Mouse (Mus musculus) cerebellum, adult (tissue): ENCODE data around the gene Prpsap1.
A peak's percentile ranks its signal among the peaks of the same experiment; 100 is the strongest.
"Not testable (repeated sequence)": the region's sequence is repeated elsewhere in the genome, so short reads cannot be mapped to it uniquely, and the experiment has no call there.

ENCODE experiments used
- ATAC-seq: cut with Nextera tagmentation; 2 replicates; pipeline ENCODE4 v1.9.2; 2017; ENCODE audit warnings: mild to moderate bottlenecking, moderate library complexity, mixed read lengths; ENCODE audit not compliant: insufficient number of reproducible peaks, low FRiP score, low TSS enrichment

Gene Prpsap1

GRCm38 (mm10) chr11:116518482-116518881 lies 24.5 kb upstream of the Prpsap1 start:
- ATAC-seq, result no peak

DNA sequence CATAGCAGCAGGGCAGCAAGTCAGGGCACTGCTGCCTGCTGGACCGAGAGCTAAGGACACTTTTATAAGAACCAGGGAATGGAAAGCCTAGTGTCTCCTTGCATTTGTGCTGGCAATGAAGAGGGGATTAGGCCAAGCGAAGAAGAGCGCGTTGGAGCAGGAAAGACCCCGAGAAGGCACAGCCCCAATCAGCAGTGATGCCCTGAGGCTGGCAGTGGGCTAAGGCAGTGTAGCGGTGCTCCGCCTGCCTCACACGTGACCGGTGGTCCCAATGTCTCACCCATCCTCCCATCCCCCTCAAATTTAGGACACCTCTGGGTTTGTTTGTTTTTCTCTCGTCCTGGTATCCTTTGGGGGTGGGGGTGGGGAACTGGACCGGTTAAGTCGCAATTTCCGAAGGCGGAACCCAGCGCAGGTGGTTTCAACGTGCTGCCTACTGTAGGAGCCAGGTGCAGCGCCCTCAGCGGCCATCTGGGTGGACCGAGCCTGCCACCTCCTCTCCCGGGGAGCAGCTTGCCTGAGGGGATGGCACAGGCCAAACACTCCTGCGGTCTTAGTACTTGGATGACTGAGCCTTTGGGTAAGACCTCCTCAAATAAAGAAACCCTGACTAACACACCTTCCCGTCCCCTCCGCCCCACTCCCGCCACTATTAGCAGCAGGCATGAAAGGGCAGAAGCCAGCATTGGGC lies 21.5 kb upstream of the Prpsap1 start:
- no peak for ATAC-seq

- no peak for ATAC-seq
Observed at GRCm38 (mm10) chr11:116513531-116514038, 19.6 kb upstream of the Prpsap1 start.

GRCm38 (mm10) chr11:116512987-116513386 lies 19.0 kb upstream of the Prpsap1 start:
- ATAC-seq, result no peak

DNA sequence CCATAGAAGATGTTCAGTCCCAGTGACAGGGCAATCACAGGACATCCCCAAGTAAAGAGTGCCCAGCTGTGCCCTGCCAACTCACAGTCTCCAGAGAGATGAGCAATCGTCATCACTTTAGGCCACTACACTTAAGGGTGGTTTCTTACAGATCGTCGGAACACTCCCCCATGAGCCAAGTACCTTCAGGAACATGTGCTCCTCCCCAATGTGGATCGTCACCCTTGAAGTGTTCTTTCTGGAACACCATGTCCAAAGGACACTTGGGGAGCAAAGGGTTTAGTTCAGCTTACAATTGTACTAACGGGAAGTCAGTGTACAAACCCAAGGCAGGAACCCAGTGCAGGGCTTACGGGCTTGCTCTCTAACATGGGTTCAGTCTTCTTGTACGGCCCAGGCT lies 18.2 kb upstream of the Prpsap1 start:
- ATAC-seq, result no peak

- ATAC-seq, result no peak
Observed at GRCm38 (mm10) chr11:116511301-116511868, 17.4 kb upstream of the Prpsap1 start.

- no peak for ATAC-seq
Observed at GRCm38 (mm10) chr11:116508689-116509088, 14.7 kb upstream of the Prpsap1 start.

DNA sequence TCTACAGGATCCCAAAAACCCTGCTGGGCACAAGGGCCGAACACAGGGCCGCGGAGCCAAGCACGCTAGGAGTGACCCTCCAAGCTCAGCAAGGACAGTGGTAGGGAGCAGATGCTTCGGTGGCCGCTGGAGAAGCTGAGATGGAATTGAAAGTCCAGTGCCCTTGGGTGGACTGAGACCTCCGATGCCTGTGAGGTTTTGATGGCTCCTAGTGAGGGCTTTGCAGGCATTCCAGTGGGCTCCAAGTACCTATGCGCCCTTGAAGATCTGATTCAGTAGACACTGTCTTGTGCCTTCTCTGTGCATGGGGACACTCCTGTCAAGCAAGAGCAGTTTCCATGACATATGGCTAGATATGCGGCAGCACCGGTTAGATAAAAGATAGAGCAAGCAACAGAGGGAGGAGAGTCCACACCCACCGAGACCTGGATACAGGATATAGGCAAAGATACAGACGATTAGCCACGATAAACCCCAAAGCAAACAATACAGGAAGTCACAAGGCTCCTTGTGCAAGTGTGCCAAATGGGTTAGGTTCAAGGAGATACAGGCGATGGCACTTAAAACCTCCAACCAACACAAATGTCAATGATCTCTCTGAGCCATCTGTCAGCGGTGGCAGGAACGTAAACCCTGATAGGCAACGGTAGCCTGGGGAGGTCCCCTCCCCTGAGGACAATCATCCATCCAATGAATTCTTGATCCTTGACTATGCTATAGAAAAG lies 12.3 kb upstream of the Prpsap1 start:
- ATAC-seq, result no peak

GRCm38 (mm10) chr11:116505573-116505972 lies 11.6 kb upstream of the Prpsap1 start:
- ATAC-seq, result no peak

DNA sequence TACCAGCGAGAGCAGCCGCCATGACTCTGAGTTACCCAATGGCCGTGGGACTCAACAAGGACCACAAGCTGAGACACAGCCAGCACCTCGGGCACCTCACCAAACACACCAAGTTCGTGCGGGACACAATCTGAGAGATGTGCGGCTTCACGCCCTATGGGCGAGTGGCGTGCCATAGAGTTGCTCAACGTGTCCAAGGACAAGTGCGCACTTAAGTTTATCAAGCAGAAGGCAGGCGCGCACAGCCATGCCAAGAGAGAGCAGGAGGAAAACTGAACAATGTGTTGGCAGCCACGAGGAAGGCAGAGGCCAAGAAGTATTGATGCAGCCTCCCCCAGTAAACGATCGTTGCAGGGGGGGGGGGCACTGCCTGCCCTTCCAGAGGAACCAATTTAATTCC lies 10.5 kb upstream of the Prpsap1 start:
- ATAC-seq, result no peak

GRCm38 (mm10) chr11:116501005-116501746 lies 7.2 kb upstream of the Prpsap1 start:
- ATAC-seq, result no peak; the same call in 1 of the 2 replicates

GRCm38 (mm10) chr11:116499018-116499417 lies 5.0 kb upstream of the Prpsap1 start:
- ATAC-seq, result no peak

DNA sequence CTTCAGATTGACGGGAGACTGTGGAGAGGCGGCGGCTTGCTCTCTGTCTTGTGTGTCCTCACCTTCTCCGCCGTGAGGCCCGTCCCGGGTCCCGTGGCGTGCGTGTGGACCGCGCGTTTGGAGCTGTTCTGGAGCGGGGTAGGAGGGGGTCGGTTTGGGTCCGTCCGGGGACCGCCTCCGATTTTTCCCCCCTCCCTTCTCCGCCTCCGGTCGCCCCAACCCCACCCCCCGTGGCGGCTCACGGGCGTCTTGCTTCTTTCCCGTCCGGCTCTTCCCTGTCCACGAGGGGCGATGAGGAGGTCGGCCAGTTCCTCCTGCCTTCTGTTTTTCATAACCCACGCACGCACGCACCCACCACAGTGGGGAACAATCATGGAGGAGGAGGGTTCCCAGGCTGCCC lies 4.6 kb upstream of the Prpsap1 start:
- no peak for ATAC-seq

DNA sequence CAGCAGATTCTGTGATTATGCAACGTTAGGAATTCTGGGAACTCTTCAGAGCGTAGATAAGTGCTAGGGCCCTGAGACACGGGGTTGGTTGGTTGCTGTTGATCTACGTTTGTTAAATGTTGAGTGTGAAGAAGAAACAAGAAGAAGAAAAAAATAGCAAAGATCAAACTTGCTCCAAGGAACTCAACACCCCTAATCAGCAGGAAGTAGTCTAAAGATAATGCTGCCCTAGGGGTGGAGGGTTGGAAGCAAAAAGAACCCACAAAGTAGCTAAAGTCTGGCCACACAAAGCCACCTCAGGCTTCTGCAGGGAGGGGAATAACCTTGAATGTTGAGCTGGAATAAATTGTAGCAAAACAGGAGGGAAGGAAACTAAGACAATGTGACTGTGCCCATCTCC lies 3.3 kb upstream of the Prpsap1 start:
- ATAC-seq, result no peak

GRCm38 (mm10) chr11:116494474-116495174 lies 622 bp upstream of the Prpsap1 start:
- ATAC-seq, result no peak

GRCm38 (mm10) chr11:116493191-116493590 lies 811 bp downstream of the Prpsap1 start:
- no peak for ATAC-seq

GRCm38 (mm10) chr11:116492507-116492906 lies 1.5 kb downstream of the Prpsap1 start:
- ATAC-seq, result not testable (repeated sequence)

DNA sequence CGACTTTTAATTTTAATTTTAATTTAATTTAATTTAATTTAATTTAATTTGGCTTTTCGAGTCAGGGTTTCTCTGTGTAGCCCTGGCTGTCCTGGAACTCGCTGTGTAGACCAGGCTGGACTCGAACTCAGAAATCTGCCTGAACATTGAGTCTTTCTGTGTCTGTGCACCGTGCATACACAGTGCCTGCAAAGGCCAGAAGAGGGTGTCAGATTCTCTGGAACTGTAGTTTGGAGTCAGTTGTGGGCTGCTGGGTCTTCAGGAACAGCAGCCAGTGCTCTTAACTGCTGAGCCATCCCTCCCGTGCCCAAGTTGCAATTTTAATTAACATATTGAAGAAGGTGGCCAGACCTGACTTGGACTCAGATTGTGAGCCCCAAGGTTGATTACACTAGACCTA lies 2.7 kb downstream of the Prpsap1 start:
- ATAC-seq, result no peak

DNA sequence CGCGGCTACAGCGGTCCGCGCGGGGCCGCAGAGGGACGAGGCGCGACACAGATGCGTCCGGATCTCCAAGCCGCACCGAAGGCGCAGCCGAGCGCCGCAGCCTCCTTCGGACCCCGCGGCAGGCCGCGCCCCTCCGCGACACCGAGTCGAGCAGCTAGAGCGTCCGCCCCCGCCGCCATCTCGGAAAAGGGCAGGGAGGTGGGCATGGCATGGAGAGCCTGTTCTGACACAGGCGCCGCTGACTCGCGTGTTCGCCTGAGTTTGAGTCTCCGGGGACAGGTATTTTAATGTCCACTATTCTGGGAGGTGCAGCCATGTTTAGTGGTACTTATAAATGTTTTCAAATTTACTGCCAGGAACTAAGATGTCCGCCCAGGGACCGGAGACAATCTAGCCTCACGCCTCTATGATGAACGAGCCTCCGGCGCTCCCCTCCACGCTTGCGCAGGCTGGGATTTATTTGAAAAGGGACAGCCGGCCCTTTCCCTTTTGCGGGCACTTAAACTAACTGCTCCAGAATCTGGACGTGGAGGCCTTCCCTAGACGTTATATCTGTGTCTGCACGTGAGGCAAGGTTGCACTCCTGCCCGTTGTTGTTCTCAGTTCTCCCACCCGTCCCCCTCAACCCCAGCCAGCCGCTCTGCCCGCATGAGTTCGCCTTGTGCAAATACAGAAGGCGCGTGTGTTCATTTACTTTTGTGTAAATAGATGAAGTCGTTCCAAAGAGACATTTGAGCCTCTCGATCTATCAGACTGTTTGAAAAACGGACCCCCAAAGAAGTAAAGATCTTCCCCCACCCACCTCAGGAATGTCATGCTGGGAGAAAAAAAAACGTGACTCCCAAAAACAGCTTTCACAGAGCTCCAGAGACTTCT lies 3.5 kb downstream of the Prpsap1 start:
- ATAC-seq, result peak; percentile 75; the same call in 1 of the 2 replicates
